Mouse (Mus musculus) intestine, embryonic 15.5 days (tissue): ENCODE results near the gene Rims3. TPM values are rescaled to one million over a fixed set of nuclear protein-coding genes. Genes with fewer than 3 reads are reported as not detected.

ENCODE experiments used
- ATAC-seq: fragments of 200-750 bp; cut with Nextera tagmentation; 2 replicates; pipeline ENCODE4 v1.8.0; 2017; ENCODE audit warnings: moderate TSS enrichment, moderate library complexity
- H3K27ac ChIP-seq: fragments of 300-500 bp; sonication (generic); 2 replicates; pipeline ENCODE4 v1.5.1; 2015; ENCODE audit warnings: mild to moderate bottlenecking, inconsistent platforms
- H3K27me3 ChIP-seq: fragments of 300-500 bp; sonication (generic); replicated peaks from 2 replicates; pipeline ENCODE4 v1.6.1; 2015; ENCODE audit warnings: inconsistent platforms
- H3K36me3 ChIP-seq: fragments of 300-500 bp; sonication (generic); 2 replicates; pipeline ENCODE4 v1.6.1; 2015; ENCODE audit warnings: inconsistent platforms
- H3K4me1 ChIP-seq: fragments of 300-500 bp; sonication (generic); replicated peaks from 2 replicates; pipeline ENCODE4 v1.6.1; 2015; ENCODE audit warnings: inconsistent platforms
- H3K4me2 ChIP-seq: fragments of 300-500 bp; sonication (generic); replicated peaks from 2 replicates; pipeline ENCODE4 v1.6.1; 2015; ENCODE audit warnings: mild to moderate bottlenecking, inconsistent platforms
- H3K4me3 ChIP-seq: fragments of 300-500 bp; sonication (generic); replicated peaks from 2 replicates; pipeline ENCODE4 v1.5.1; 2015; ENCODE audit warnings: inconsistent platforms
- H3K9ac ChIP-seq: fragments of 300-500 bp; sonication (generic); 2 replicates; pipeline ENCODE4 v1.6.1; 2015; ENCODE audit warnings: inconsistent platforms
- H3K9me3 ChIP-seq: fragments of 300-500 bp; sonication (generic); 2 replicates; pipeline ENCODE4 v1.6.1; 2016; ENCODE audit warnings: inconsistent platforms
- WGBS: fragments of 180-500 bp; shearing (Covaris S2); methylation state at CpG from one replicate; pipeline ENCODE4 v1.1.7; 2015; 5-methylcytosine and 5-hydroxymethylcytosine counted together
- polyA plus RNA-seq: library from polyadenylated mRNA; unstranded; fragments of >200 nt; fragmentation: Nextera tagmentation; extraction: Ambion mirVana; gene quantifications from 2 replicates; pipeline ENCODE4 v1.2.1, GENCODE M21; 2015

The Rims3 gene
- polyA plus RNA-seq, 1 experiment from 2014 or later: 1.4 TPM

GRCm38 (mm10) chr4:120825100-120825553, 29.5 kb upstream of the Rims3 start:
- WGBS: under 1% methylated on average over 49 of the region's 53 CpGs
- peak overlapping the region; percentile 100 for H3K27ac ChIP-seq
- peaks cover 10% of the 10 kb centered on the region for H3K4me1 ChIP-seq
- no peaks in the 10 kb centered on the region for H3K27me3 ChIP-seq
- no peaks in the 10 kb centered on the region for H3K36me3 ChIP-seq
- ATAC-seq: peak; percentile 97
- peak overlapping the region; percentile 76 for H3K4me3 ChIP-seq
- H3K9me3 ChIP-seq: no peaks in the 10 kb centered on the region
- peak overlapping the region; percentile 72 for H3K4me2 ChIP-seq
- H3K9ac ChIP-seq: peak overlapping the region; percentile 99

DNA sequence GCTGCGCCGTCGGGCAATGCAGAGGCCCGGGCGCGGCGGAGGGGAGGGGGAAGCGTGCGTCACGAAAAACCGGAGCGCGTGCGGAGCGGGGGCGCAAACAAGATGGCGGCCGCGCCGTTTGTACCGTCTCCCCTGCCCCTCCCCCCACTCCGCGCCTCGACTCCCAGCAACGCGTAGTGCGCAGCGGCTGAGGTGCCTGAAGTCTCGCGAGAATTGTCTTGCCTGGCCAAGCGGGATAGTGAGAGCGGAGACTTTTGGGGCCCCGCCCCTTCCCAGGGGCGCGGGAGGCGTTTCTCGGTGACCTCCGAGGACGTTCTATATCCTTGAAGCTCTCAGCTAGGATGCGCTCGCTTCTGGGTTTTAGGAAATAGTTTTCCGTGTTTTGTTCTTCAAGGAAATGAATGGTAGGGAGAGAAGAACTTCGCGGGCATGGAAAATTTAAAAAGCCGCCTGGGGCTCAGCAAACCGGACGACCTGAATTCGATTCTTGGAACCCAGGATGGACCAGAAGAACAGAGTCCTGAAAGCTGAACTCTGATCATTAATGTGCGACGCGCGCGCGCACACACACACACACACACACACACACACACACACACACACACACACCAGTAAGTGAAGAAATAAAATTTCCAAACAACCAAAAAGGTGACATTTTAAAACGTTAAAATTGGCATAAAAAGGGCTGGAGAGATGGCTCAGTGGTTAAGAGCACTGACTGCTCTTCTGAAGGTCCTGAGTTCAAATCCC, 28.9 kb upstream of the Rims3 start:
- H3K9ac ChIP-seq: peak overlapping the region; percentile 99
- under 1% methylated on average over 55 of the region's 55 CpGs for WGBS
- ATAC-seq: peak; percentile 98

GRCm38 (mm10) chr4:120826418-120826817, 28.2 kb upstream of the Rims3 start:
- no peak for ATAC-seq
- Histone ChIP-seq H3K27me3 (no peaks in the 10 kb centered on the region), H3K4me2 (no peak overlapping the region), H3K4me1 (peaks cover 10% of the 10 kb centered on the region), H3K36me3 (no peaks in the 10 kb centered on the region), H3K27ac (no peak overlapping the region), H3K4me3 (no peak overlapping the region), H3K9ac (no peak overlapping the region), H3K9me3 (no peaks in the 10 kb centered on the region)
- WGBS: 89% methylated on average over 6 of the region's 6 CpGs

More for the DNA sequence above, 28.9 kb upstream of the Rims3 start:
- peak overlapping the region; percentile 72 for H3K4me2 ChIP-seq
- peak overlapping the region; percentile 100 for H3K27ac ChIP-seq
- peaks cover 10% of the 10 kb centered on the region for H3K4me1 ChIP-seq
- H3K4me3 ChIP-seq: peak overlapping the region; percentile 76
- H3K36me3 ChIP-seq: no peaks in the 10 kb centered on the region
- no peaks in the 10 kb centered on the region for H3K27me3 ChIP-seq
- H3K9me3 ChIP-seq: no peaks in the 10 kb centered on the region

DNA sequence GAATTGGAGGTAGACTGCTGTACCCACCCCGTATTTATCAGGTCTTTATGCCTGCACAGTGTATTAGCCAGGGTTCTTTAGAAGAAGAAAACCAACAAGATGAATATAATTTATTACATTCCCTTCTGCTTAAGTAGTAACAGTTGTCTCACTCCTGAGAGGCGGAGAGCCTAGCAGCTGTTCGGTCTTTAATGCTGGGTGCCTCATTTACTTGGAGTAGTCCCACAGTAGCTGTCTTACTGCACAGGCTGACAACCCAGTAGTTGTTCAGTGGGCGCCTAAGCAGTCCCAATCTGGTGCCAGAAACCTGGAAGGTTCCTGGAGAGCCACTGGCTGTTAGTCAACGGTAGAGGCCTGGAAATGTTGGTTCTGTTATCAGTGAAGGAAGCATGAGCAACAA, 23.8 kb upstream of the Rims3 start:
- WGBS: 53% methylated on average over 5 of the region's 5 CpGs
- no peak for ATAC-seq

DNA sequence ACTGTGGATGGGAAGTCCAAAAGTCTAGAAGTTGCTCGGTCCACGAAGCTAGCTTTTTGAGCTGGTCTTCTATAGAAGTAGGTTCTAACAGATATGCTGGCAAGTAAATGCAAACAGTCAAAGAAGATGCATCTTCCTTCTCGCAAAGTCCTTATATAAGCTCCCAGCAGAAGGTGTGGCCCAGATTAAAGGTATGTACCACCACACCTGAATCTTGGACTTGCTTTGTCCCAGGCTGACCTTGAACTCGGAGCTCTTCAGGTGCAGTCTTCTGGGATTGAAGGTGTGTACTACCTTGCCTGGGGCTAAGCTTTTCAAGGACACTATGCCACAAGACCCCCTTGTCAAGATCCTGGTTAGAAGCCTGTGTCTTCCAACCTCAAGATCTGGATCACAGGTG, 23.1 kb upstream of the Rims3 start, which contains the start of gene Nfyc:
TSS of gene Nfyc (minus strand) at position 101 of the 400 bp plus-strand sequence.
- ATAC-seq: no peak
- no peaks in the 10 kb centered on the region for H3K36me3 ChIP-seq
- WGBS: 86% methylated on average over 4 of the region's 4 CpGs
- H3K4me3 ChIP-seq: no peak within 1 kb of the TSS
- H3K9me3 ChIP-seq: no peaks in the 10 kb centered on the region
- no peak within 1 kb of the TSS for H3K9ac ChIP-seq
- no peaks in the 10 kb centered on the region for H3K27me3 ChIP-seq
- no peak within 1 kb of the TSS for H3K4me2 ChIP-seq
- H3K27ac ChIP-seq: no peak within 1 kb of the TSS
- no peaks in the 10 kb centered on the region for H3K4me1 ChIP-seq

More for the DNA sequence above, 23.8 kb upstream of the Rims3 start:
- Histone ChIP-seq H3K4me3 (no peak overlapping the region), H3K4me1 (no peaks in the 10 kb centered on the region), H3K36me3 (no peaks in the 10 kb centered on the region), H3K27ac (no peak overlapping the region), H3K4me2 (no peak overlapping the region), H3K27me3 (no peaks in the 10 kb centered on the region), H3K9ac (no peak overlapping the region), H3K9me3 (no peaks in the 10 kb centered on the region)

- ATAC-seq: no peak
- Histone ChIP-seq H3K27me3 (no peaks in the 10 kb centered on the region), H3K36me3 (no peaks in the 10 kb centered on the region), H3K4me3 (no peak overlapping the region), H3K4me1 (no peaks in the 10 kb centered on the region), H3K9me3 (no peaks in the 10 kb centered on the region), H3K9ac (no peak overlapping the region), H3K27ac (no peak overlapping the region), H3K4me2 (no peak overlapping the region)
- 86% methylated on average over 3 of the region's 3 CpGs for WGBS
Measured at GRCm38 (mm10) chr4:120841342-120841741, 13.3 kb upstream of the Rims3 start.

DNA sequence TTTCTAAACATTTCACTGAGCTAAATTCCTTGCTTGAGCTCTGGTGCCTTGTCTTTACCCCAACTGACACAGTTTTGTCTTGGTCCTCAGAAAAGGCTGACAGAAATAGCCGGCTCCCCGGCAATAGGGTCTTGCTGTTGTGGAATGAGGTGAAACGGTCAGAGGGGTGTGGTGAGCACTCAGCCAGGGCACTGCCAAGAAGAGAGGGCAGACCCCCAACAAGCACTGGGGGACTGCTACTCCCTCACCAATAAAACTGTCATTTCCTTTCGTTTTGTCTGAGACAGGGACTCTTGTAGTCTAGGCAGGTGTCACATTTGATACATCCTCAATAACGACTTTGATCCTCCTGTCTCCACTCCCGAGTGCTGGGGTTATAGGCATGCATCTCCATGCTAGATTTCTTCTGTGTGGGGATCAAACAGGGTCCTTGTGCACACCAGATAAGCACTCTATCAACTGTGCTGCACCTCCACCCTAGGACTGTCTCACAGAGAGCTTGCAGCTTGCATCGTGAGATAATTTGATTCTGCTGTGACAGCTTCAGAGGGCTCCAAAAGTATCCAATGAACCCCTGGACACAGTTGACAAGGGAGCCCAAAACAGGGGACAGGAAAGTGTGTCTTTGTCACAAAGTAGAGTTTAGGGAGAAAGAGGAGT, 10.1 kb upstream of the Rims3 start:
- H3K9me3 ChIP-seq: no peaks in the 10 kb centered on the region
- no peak overlapping the region for H3K27ac ChIP-seq
- no peaks in the 10 kb centered on the region for H3K36me3 ChIP-seq
- H3K9ac ChIP-seq: no peak overlapping the region
- no peak for ATAC-seq
- no peaks in the 10 kb centered on the region for H3K27me3 ChIP-seq
- no peaks in the 10 kb centered on the region for H3K4me1 ChIP-seq
- H3K4me2 ChIP-seq: no peak overlapping the region
- H3K4me3 ChIP-seq: no peak overlapping the region
- 33% methylated on average over 7 of the region's 7 CpGs for WGBS

GRCm38 (mm10) chr4:120845098-120845497, 9.5 kb upstream of the Rims3 start:
- Histone ChIP-seq H3K36me3 (no peaks in the 10 kb centered on the region), H3K4me1 (no peaks in the 10 kb centered on the region), H3K9ac (no peak overlapping the region), H3K4me3 (no peak overlapping the region), H3K27ac (no peak overlapping the region), H3K9me3 (no peaks in the 10 kb centered on the region), H3K4me2 (no peak overlapping the region), H3K27me3 (no peaks in the 10 kb centered on the region)
- WGBS: 70% methylated on average over 4 of the region's 4 CpGs
- ATAC-seq: no peak

GRCm38 (mm10) chr4:120848909-120849308, 5.7 kb upstream of the Rims3 start:
- Histone ChIP-seq H3K27ac (no peak overlapping the region), H3K36me3 (no peaks in the 10 kb centered on the region), H3K9ac (no peak overlapping the region), H3K4me1 (no peaks in the 10 kb centered on the region), H3K27me3 (0 out of 2 replicates have a peak, but pooled peaks cover 3% of the 10 kb centered on the region), H3K9me3 (no peaks in the 10 kb centered on the region), H3K4me3 (no peak overlapping the region), H3K4me2 (no peak overlapping the region)
- 74% methylated on average over 6 of the region's 6 CpGs for WGBS
- ATAC-seq: no peak

DNA sequence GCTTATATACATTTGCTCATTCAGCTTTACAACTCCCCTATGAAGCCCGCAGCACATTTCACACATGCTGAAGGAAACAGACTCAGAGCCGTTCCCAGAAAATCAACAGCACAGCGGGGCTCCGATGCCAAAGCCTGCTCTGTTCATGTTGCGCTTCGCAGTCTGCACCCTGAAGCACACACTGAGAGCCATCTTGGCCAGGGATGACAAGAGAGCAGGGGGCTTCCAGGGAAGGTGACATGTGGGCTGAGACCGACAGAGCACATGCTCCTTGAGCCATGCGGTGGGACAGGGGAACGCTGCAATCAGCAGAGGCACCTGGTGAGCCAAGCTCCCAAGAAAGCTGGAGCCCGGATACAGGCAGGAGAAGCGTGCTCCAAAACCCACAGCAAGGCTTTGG, 5.2 kb upstream of the Rims3 start:
- H3K4me2 ChIP-seq: no peak overlapping the region
- no peak overlapping the region for H3K27ac ChIP-seq
- H3K4me1 ChIP-seq: no peaks in the 10 kb centered on the region
- no peaks in the 10 kb centered on the region for H3K9me3 ChIP-seq
- H3K36me3 ChIP-seq: no peaks in the 10 kb centered on the region
- 0 out of 2 replicates have a peak, but pooled peaks cover 3% of the 10 kb centered on the region for H3K27me3 ChIP-seq
- ATAC-seq: no peak
- H3K9ac ChIP-seq: no peak overlapping the region
- WGBS: 63% methylated on average over 11 of the region's 11 CpGs
- no peak overlapping the region for H3K4me3 ChIP-seq

DNA sequence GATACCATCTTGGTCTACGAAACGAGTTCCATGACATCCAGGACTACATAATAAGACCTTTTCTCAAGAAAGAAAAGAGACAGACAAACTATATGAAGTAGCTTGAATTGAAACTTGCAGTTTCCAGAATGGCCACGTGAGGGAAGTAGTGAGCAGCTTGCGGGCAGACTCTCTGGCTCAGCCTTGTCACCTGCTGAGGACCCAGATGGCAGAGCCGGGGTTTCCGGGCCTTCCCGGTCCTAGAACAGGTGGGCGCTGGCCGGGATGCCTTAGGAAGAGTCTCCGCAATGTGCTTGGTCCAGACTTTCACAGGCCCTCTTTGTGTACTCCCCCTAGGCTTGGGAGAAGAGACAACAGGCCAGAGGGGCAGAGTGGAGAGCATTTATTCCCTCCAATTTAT, 3.7 kb upstream of the Rims3 start:
- H3K27ac ChIP-seq: no peak overlapping the region
- no peaks in the 10 kb centered on the region for H3K36me3 ChIP-seq
- no peak overlapping the region for H3K4me2 ChIP-seq
- WGBS: 4% methylated on average over 10 of the region's 10 CpGs
- peaks cover 15% of the 10 kb centered on the region for H3K27me3 ChIP-seq
- no peaks in the 10 kb centered on the region for H3K9me3 ChIP-seq
- H3K4me1 ChIP-seq: no peaks in the 10 kb centered on the region
- ATAC-seq: 0 out of 2 replicates have a peak, but pooled peaks have one; percentile 29
- no peak overlapping the region for H3K4me3 ChIP-seq
- H3K9ac ChIP-seq: no peak overlapping the region

DNA sequence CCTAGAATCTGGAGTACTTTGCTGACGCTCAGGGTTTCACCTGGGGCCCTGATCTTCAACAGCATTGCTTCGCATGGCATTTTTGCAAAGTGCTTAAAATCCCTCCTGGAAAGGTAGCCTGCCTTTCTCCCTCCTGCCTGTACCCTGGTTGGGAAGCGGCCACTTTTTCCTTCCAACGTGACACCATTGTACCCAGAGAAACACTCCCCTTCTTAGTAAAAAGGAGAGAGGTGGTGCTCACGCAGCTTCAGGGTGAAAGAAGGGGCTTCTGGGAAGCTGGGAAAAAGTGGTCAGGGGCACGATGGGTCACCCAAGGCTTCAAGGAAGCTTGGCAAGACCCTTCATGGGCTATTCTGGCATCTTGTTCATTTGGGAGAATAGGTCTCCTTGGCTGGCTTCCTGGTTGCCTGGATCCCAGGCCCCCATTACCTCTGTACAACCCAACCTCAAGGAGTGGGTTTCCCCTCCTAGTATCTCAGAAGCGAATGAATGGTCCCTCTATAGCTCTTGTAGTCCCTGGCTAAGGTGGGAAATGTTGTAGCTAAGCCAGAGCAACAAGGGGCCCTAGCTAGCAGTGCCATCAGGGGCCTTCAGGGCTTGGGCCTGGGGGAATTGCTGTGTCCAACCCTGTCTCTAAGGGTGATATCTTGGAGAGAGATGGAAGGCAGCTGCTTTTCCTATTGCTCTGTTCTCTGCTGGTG, 894 bp downstream of the Rims3 start:
- H3K9me3 ChIP-seq: no peaks in the 10 kb centered on the region
- H3K27ac ChIP-seq: no peak overlapping the region
- no peaks in the 10 kb centered on the region for H3K36me3 ChIP-seq
- no peak for ATAC-seq
- peak overlapping the region; percentile 92 for H3K4me2 ChIP-seq
- H3K4me1 ChIP-seq: no peaks in the 10 kb centered on the region
- 29% methylated on average over 7 of the region's 7 CpGs for WGBS
- peak overlapping the region; percentile 54; the same call in 1 of the 2 replicates for H3K4me3 ChIP-seq
- H3K27me3 ChIP-seq: peaks cover 15% of the 10 kb centered on the region
- H3K9ac ChIP-seq: no peak overlapping the region
